Mouse (Mus musculus): ENCODE data around the gene Lcn2.

GRCm38 (mm10) chr2:32339912-32340642 is 48.0 kb downstream of the Lcn2 start:
- no peak for TF ChIP-seq GATA1 (IDR thresholded peaks at IDR 0.05; ENCODE audit: borderline replicate concordance, low read length)
- no peak for TF ChIP-seq FLI1 (IDR thresholded peaks at IDR 0.05; ENCODE audit: low read length)

All from megakaryocyte, embryonic 14.5 days (primary cell).